Mouse (Mus musculus) intestine, embryonic 15.5 days (tissue): ENCODE results near the gene Hmgb2. TPM values are rescaled to one million over a fixed set of nuclear protein-coding genes. Genes with fewer than 3 reads are reported as not detected.
A peak's percentile ranks its signal among the peaks of the same experiment; 100 is the strongest.

Source experiments
- ATAC-seq: fragments of 200-750 bp; cut with Nextera tagmentation; 2 replicates; pipeline ENCODE4 v1.8.0; 2017; ENCODE audit warnings: moderate TSS enrichment, moderate library complexity
- H3K27ac ChIP-seq: fragments of 300-500 bp; sonication (generic); 2 replicates; pipeline ENCODE4 v1.5.1; 2015; ENCODE audit warnings: mild to moderate bottlenecking, inconsistent platforms
- H3K27me3 ChIP-seq: fragments of 300-500 bp; sonication (generic); replicated peaks from 2 replicates; pipeline ENCODE4 v1.6.1; 2015; ENCODE audit warnings: inconsistent platforms
- H3K36me3 ChIP-seq: fragments of 300-500 bp; sonication (generic); 2 replicates; pipeline ENCODE4 v1.6.1; 2015; ENCODE audit warnings: inconsistent platforms
- H3K4me1 ChIP-seq: fragments of 300-500 bp; sonication (generic); replicated peaks from 2 replicates; pipeline ENCODE4 v1.6.1; 2015; ENCODE audit warnings: inconsistent platforms
- H3K4me2 ChIP-seq: fragments of 300-500 bp; sonication (generic); replicated peaks from 2 replicates; pipeline ENCODE4 v1.6.1; 2015; ENCODE audit warnings: mild to moderate bottlenecking, inconsistent platforms
- H3K4me3 ChIP-seq: fragments of 300-500 bp; sonication (generic); replicated peaks from 2 replicates; pipeline ENCODE4 v1.5.1; 2015; ENCODE audit warnings: inconsistent platforms
- H3K9ac ChIP-seq: fragments of 300-500 bp; sonication (generic); 2 replicates; pipeline ENCODE4 v1.6.1; 2015; ENCODE audit warnings: inconsistent platforms
- H3K9me3 ChIP-seq: fragments of 300-500 bp; sonication (generic); 2 replicates; pipeline ENCODE4 v1.6.1; 2016; ENCODE audit warnings: inconsistent platforms
- WGBS: fragments of 180-500 bp; shearing (Covaris S2); methylation state at CpG from one replicate; pipeline ENCODE4 v1.1.7; 2015; 5-methylcytosine and 5-hydroxymethylcytosine counted together
- polyA plus RNA-seq: library from polyadenylated mRNA; unstranded; fragments of >200 nt; fragmentation: Nextera tagmentation; extraction: Ambion mirVana; gene quantifications from 2 replicates; pipeline ENCODE4 v1.2.1, GENCODE M21; 2015

The Hmgb2 gene
- polyA plus RNA-seq, result 281 and 387 TPM in 2 replicates

- under 1% methylated on average over 63 of the region's 63 CpGs for whole genome bisulfite sequencing
- peak; percentile 99 for ATAC-seq
These were observed at the start of gene Hmgb2 for GRCm38 (mm10) chr8:57511316-57512118. TSS of gene Hmgb2 (plus strand) at chr8:57511907.

DNA sequence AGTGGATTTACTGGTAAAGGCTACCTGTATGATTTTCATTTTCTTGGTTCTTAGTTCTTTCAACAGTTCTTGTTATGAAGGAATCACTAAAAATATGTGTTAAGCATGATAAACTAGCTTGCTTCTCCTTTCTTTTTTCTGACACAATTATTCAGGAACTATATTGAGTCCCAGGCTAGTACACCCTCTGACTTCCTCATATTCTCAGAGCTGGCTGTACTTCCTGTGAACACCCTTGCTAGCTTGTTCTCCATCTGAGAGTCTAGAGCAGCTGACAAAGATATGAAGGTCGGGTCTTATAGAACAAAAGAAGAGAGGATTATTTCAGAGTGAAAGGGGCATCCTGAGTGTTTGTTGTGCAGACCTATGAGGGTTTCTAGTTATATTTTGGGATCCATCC is 48.9 kb upstream of the Hmgb2 start:
- Histone ChIP-seq H3K9ac (no peak overlapping the region), H3K27ac (no peak overlapping the region), H3K4me3 (no peak overlapping the region), H3K36me3 (no peaks in the 10 kb centered on the region), H3K4me2 (no peak overlapping the region), H3K4me1 (no peaks in the 10 kb centered on the region), H3K9me3 (no peaks in the 10 kb centered on the region), H3K27me3 (no peaks in the 10 kb centered on the region)
- 58% methylated on average over 1 of the region's 1 CpGs for WGBS
- ATAC-seq, result no peak

More at GRCm38 (mm10) chr8:57511316-57512118, at the start of gene Hmgb2:
- Histone ChIP-seq H3K4me2 (peak within 1 kb of the TSS; percentile 91), H3K9me3 (no peaks in the 10 kb centered on the region), H3K27ac (peak within 1 kb of the TSS; percentile 100), H3K4me1 (no peaks in the 10 kb centered on the region), H3K36me3 (no peaks in the 10 kb centered on the region), H3K9ac (peak within 1 kb of the TSS; percentile 99), H3K4me3 (peak within 1 kb of the TSS; percentile 79), H3K27me3 (no peaks in the 10 kb centered on the region)

- Histone ChIP-seq H3K36me3 (no peaks in the 10 kb centered on the region), H3K9me3 (no peaks in the 10 kb centered on the region), H3K4me2 (no peak overlapping the region), H3K4me3 (no peak overlapping the region), H3K27ac (no peak overlapping the region), H3K4me1 (no peaks in the 10 kb centered on the region), H3K27me3 (no peaks in the 10 kb centered on the region), H3K9ac (no peak overlapping the region)
- 74% methylated on average over 3 of the region's 3 CpGs for WGBS
- ATAC-seq, result peak; percentile 76
These were observed 48.0 kb upstream of the Hmgb2 start for GRCm38 (mm10) chr8:57463757-57464156.

DNA sequence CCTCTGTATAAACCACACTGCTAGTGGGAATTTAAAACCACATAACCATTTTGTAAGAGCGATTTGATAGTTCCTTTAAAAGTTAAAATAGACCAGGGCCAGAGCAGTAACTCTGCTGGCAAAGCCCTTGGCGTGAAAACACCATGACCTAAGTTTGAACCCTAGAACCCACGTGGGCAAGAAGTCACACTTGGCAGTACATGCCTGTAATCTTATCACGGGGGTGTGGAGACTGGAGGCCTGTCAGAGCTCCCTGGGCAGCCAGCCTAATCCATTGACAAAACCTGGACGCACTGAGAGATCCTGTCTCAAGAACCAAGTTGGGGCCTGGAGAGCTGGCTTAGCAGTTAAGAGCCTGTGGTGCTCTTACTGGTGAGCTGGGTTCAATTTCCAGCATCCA is 43.1 kb upstream of the Hmgb2 start:
- Histone ChIP-seq H3K4me2 (no peak overlapping the region), H3K36me3 (no peaks in the 10 kb centered on the region), H3K27ac (no peak overlapping the region), H3K4me1 (no peaks in the 10 kb centered on the region), H3K9ac (no peak overlapping the region), H3K9me3 (no peaks in the 10 kb centered on the region), H3K27me3 (no peaks in the 10 kb centered on the region), H3K4me3 (no peak overlapping the region)
- peak; percentile 71; the same call in 1 of the 2 replicates for ATAC-seq
- WGBS, result 31% methylated on average over 5 of the region's 5 CpGs

DNA sequence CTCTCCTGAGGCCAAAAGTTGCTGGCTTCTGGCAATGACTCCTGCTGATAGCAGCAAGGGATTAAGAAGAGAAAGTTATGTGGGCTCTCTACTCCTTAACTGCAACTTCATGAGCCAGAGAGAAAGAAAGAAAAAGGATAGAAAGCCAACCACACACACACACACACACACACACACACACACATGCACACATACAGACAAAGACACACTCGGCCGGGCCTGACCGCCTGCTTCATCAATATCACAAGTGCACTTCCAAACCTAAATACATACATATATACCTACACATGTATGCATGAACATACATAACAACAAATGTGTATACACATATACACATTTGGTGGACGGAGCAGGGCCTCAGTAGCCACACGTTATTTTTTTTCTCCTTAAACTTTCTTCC is 40.8 kb upstream of the Hmgb2 start:
- Histone ChIP-seq H3K4me2 (no peak overlapping the region), H3K27me3 (no peaks in the 10 kb centered on the region), H3K9ac (no peak overlapping the region), H3K9me3 (no peaks in the 10 kb centered on the region), H3K4me3 (no peak overlapping the region), H3K36me3 (no peaks in the 10 kb centered on the region), H3K27ac (no peak overlapping the region), H3K4me1 (no peaks in the 10 kb centered on the region)
- WGBS, result 94% methylated on average over 5 of the region's 5 CpGs
- ATAC-seq, result no peak

DNA sequence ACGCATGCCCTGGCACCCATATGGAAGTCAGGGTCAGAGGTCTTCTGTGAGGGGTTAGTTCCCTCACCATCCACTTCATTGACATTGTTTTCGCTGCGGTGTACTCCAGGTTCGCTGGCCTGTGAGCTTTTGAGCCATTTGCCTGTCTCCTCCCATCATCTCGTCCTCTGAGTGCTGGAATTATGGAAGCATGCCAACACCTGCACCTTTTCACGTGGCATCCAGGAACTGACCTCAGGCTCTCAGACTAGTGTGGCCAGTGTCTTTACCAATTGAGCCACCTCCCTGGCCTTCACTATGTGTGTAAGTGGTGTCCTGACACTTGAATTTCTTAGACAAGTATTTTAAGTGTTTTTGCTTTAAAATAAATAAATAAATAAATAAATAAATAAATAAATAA is 38.0 kb upstream of the Hmgb2 start:
- 78% methylated on average over 6 of the region's 6 CpGs for whole genome bisulfite sequencing

GRCm38 (mm10) chr8:57478406-57478805 is 33.3 kb upstream of the Hmgb2 start:
- Histone ChIP-seq H3K36me3 (0 out of 2 replicates have a peak, but pooled peaks cover 11% of the 10 kb centered on the region), H3K9ac (no peak overlapping the region), H3K9me3 (no peaks in the 10 kb centered on the region), H3K4me2 (no peak overlapping the region), H3K27ac (no peak overlapping the region), H3K4me1 (no peaks in the 10 kb centered on the region), H3K27me3 (no peaks in the 10 kb centered on the region), H3K4me3 (no peak overlapping the region)
- WGBS, result 58% methylated on average over 3 of the region's 3 CpGs
- ATAC-seq, result no peak

More for the DNA sequence above, 38.0 kb upstream of the Hmgb2 start:
- Histone ChIP-seq H3K27me3 (no peaks in the 10 kb centered on the region), H3K9me3 (no peaks in the 10 kb centered on the region), H3K4me3 (no peak overlapping the region), H3K36me3 (no peaks in the 10 kb centered on the region), H3K9ac (no peak overlapping the region), H3K27ac (no peak overlapping the region), H3K4me2 (no peak overlapping the region), H3K4me1 (no peaks in the 10 kb centered on the region)
- ATAC-seq, result no peak

DNA sequence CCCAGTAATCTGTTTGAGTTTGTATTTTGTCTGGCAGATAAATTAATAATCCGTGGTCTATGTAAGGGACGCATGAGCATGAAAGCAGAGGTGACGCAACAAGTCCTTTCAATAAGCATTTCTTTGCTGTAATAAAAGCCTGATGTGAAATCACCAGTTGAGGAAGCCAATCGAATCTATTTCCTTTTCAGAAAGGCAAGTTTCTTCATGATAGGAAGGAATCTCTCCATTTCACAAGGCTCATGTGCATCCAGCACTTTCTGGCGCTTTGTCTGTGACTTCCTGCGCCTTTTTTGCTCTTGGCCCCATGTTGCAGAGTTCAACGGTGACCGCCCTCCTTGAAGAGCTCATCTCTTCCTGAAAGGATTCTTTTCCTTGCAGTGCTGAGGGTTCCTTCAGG is 32.0 kb upstream of the Hmgb2 start:
- H3K27ac ChIP-seq, result no peak overlapping the region
- ATAC-seq, result no peak
- 93% methylated on average over 8 of the region's 8 CpGs for WGBS
- H3K9me3 ChIP-seq, result no peaks in the 10 kb centered on the region
- H3K4me3 ChIP-seq, result no peak overlapping the region
- H3K9ac ChIP-seq, result no peak overlapping the region
- H3K4me2 ChIP-seq, result no peak overlapping the region
- no peaks in the 10 kb centered on the region for H3K27me3 ChIP-seq
- H3K36me3 ChIP-seq, result 0 out of 2 replicates have a peak, but pooled peaks cover 11% of the 10 kb centered on the region
- H3K4me1 ChIP-seq, result no peaks in the 10 kb centered on the region

GRCm38 (mm10) chr8:57480606-57481005 is 31.1 kb upstream of the Hmgb2 start:
- ATAC-seq, result no peak
- H3K4me1 ChIP-seq, result no peaks in the 10 kb centered on the region
- 0 out of 2 replicates have a peak, but pooled peaks cover 11% of the 10 kb centered on the region for H3K36me3 ChIP-seq
- H3K27me3 ChIP-seq, result no peaks in the 10 kb centered on the region
- no peak overlapping the region for H3K9ac ChIP-seq
- no peak overlapping the region for H3K4me2 ChIP-seq
- H3K27ac ChIP-seq, result no peak overlapping the region
- WGBS, result 77% methylated on average over 4 of the region's 4 CpGs
- no peaks in the 10 kb centered on the region for H3K9me3 ChIP-seq
- no peak overlapping the region for H3K4me3 ChIP-seq

GRCm38 (mm10) chr8:57486491-57487440 is 24.9 kb upstream of the Hmgb2 start:
- ATAC-seq, result peak; percentile 63
- Histone ChIP-seq H3K9me3 (no peaks in the 10 kb centered on the region), H3K9ac (peak overlapping the region; percentile 82), H3K27ac (peak overlapping the region; percentile 95), H3K4me3 (peak overlapping the region; percentile 94), H3K4me1 (0 out of 2 replicates have a peak, but pooled peaks cover 3% of the 10 kb centered on the region), H3K36me3 (0 out of 2 replicates have a peak, but pooled peaks cover 4% of the 10 kb centered on the region), H3K4me2 (peak overlapping the region; percentile 69), H3K27me3 (no peaks in the 10 kb centered on the region)
- WGBS, result under 1% methylated on average over 54 of the region's 54 CpGs

DNA sequence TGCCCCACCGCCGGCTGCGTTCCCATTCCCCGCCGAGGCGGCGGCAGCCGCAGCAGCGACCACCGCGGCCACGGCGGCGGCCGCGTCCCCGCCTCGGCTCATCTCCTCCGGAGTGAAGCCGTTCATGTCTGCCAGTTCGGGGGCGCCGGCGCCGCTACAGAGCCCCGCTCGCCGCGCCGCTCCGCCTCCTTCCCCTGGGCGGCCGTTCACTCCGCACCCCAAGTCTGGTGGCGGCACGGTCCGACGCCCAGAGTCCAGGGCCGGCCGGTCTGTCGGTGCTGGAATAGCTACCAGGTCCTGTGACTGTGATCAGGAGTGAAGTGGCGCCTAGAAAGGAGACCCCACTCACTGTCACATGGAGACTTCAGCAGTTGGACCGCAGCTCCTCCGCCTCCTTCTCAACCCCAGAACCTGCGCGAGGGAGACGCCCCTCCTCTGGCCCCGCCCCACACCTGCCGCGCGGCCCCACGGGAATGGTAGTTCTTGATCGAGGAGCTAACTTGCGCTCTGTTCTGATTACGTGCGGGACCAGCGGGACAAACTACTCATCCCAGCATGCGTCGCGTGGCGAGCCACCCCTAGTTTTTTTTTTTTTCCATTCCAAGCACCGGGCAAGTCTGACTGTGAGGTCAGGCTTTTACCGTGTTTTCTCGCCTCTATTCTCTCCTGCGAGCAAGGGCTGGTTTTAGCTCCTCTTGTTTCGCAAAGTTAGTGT is 24.1 kb upstream of the Hmgb2 start, which contains the start of gene Sap30:
Sap30 (minus strand) TSS at position 420 of the 715 bp plus-strand sequence.
- Histone ChIP-seq H3K27ac (peak within 1 kb of the TSS; percentile 95), H3K4me1 (0 out of 2 replicates have a peak, but pooled peaks cover 3% of the 10 kb centered on the region), H3K27me3 (no peaks in the 10 kb centered on the region), H3K4me3 (peak within 1 kb of the TSS; percentile 94), H3K9me3 (no peaks in the 10 kb centered on the region), H3K9ac (peak within 1 kb of the TSS; percentile 82), H3K4me2 (peak within 1 kb of the TSS; percentile 87), H3K36me3 (no peaks in the 10 kb centered on the region)
- under 1% methylated on average over 58 of the region's 66 CpGs for whole genome bisulfite sequencing
- peak; percentile 96 for ATAC-seq
